Mouse (Mus musculus): Measurements from ENCODE around the gene Lce1j. TPM values are rescaled to one million over a fixed set of nuclear protein-coding genes. Genes with fewer than 3 reads are reported as not detected.
"Not testable (repeated sequence)": the region's sequence is repeated elsewhere in the genome, so short reads cannot be mapped to it uniquely, and the experiment has no call there.

Lce1j gene
- polyA plus RNA-seq (2012; rRNA removed) = not detected in 2 replicates

- DNase-seq (ENCODE audit: low read depth) = no peak
- TF ChIP-seq POLR2A (IDR thresholded peaks at IDR 0.05; ENCODE audit: borderline replicate concordance, extremely low read depth, insufficient read depth, insufficient read length, poor library complexity, severe bottlenecking) = no peak
- TF ChIP-seq CTCF (IDR thresholded peaks at IDR 0.05; ENCODE audit: borderline replicate concordance, extremely low read depth, insufficient read depth, insufficient read length) = no peak
These were observed at the start of gene Lce1j for GRCm38 (mm10) chr3:92790414-92790813. Gene Lce1j (minus strand): TSS chr3:92790514.

- DNase-seq (ENCODE audit: low read depth) = no peak
- TF ChIP-seq CTCF (IDR thresholded peaks at IDR 0.05; ENCODE audit: borderline replicate concordance, extremely low read depth, insufficient read depth, insufficient read length) (no peak), POLR2A (IDR thresholded peaks at IDR 0.05; ENCODE audit: borderline replicate concordance, extremely low read depth, insufficient read depth, insufficient read length, poor library complexity, severe bottlenecking) (no peak)
These were observed 36.8 kb upstream of the Lce1j start, which contains the start of gene Kprp for GRCm38 (mm10) chr3:92827108-92827507. Gene Kprp (minus strand): TSS chr3:92827247.

GRCm38 (mm10) chr3:92825808-92826207 is 35.5 kb upstream of the Lce1j start:
- DNase-seq (ENCODE audit: low read depth) = no peak
- no peak for TF ChIP-seq CTCF (IDR thresholded peaks at IDR 0.05; ENCODE audit: borderline replicate concordance, extremely low read depth, insufficient read depth, insufficient read length)
- TF ChIP-seq POLR2A (IDR thresholded peaks at IDR 0.05; ENCODE audit: borderline replicate concordance, extremely low read depth, insufficient read depth, insufficient read length, poor library complexity, severe bottlenecking) = no peak

- DNase-seq (ENCODE audit: low read depth) = not testable (repeated sequence)
These were observed 25.7 kb upstream of the Lce1j start for GRCm38 (mm10) chr3:92816036-92816435.

- DNase-seq (ENCODE audit: low read depth) = no peak
- TF ChIP-seq CTCF (IDR thresholded peaks at IDR 0.05; ENCODE audit: borderline replicate concordance, extremely low read depth, insufficient read depth, insufficient read length) (no peak), POLR2A (IDR thresholded peaks at IDR 0.05; ENCODE audit: borderline replicate concordance, extremely low read depth, insufficient read depth, insufficient read length, poor library complexity, severe bottlenecking) (no peak)
These were observed 25.3 kb upstream of the Lce1j start for GRCm38 (mm10) chr3:92815581-92815980.

GRCm38 (mm10) chr3:92807791-92808190 is 17.5 kb upstream of the Lce1j start, which contains the start of gene Lce1k:
Gene Lce1k (minus strand): TSS chr3:92807891.
- no peak for DNase-seq (ENCODE audit: low read depth)
- TF ChIP-seq POLR2A (IDR thresholded peaks at IDR 0.05; ENCODE audit: borderline replicate concordance, extremely low read depth, insufficient read depth, insufficient read length, poor library complexity, severe bottlenecking) (no peak), CTCF (IDR thresholded peaks at IDR 0.05; ENCODE audit: borderline replicate concordance, extremely low read depth, insufficient read depth, insufficient read length) (no peak)

GRCm38 (mm10) chr3:92778799-92779198 is 11.5 kb downstream of the Lce1j start, which contains the start of gene Lce1i:
Gene Lce1i (minus strand): TSS chr3:92778899.
- no peak for DNase-seq (ENCODE audit: low read depth)
- TF ChIP-seq CTCF (IDR thresholded peaks at IDR 0.05; ENCODE audit: borderline replicate concordance, extremely low read depth, insufficient read depth, insufficient read length) (no peak), POLR2A (IDR thresholded peaks at IDR 0.05; ENCODE audit: borderline replicate concordance, extremely low read depth, insufficient read depth, insufficient read length, poor library complexity, severe bottlenecking) (no peak)

- TF ChIP-seq CTCF (IDR thresholded peaks at IDR 0.05; ENCODE audit: borderline replicate concordance, extremely low read depth, insufficient read depth, insufficient read length) (peak; percentile 30; the same call in 1 of the 2 replicates), POLR2A (IDR thresholded peaks at IDR 0.05; ENCODE audit: borderline replicate concordance, extremely low read depth, insufficient read depth, insufficient read length, poor library complexity, severe bottlenecking) (no peak)
- DNase-seq (ENCODE audit: low read depth) = peak; percentile 18
These were observed 18.7 kb downstream of the Lce1j start for GRCm38 (mm10) chr3:92771573-92771972.

GRCm38 (mm10) chr3:92764965-92765364 is 25.3 kb downstream of the Lce1j start, which contains the start of gene Lce1h:
Gene Lce1h (minus strand): TSS chr3:92765065.
- no peak for TF ChIP-seq POLR2A (IDR thresholded peaks at IDR 0.05; ENCODE audit: borderline replicate concordance, extremely low read depth, insufficient read depth, insufficient read length, poor library complexity, severe bottlenecking)
- no peak for TF ChIP-seq CTCF (IDR thresholded peaks at IDR 0.05; ENCODE audit: borderline replicate concordance, extremely low read depth, insufficient read depth, insufficient read length)
- no peak for DNase-seq (ENCODE audit: low read depth)

- no peak for TF ChIP-seq CTCF (IDR thresholded peaks at IDR 0.05; ENCODE audit: borderline replicate concordance, extremely low read depth, insufficient read depth, insufficient read length)
- no peak for TF ChIP-seq POLR2A (IDR thresholded peaks at IDR 0.05; ENCODE audit: borderline replicate concordance, extremely low read depth, insufficient read depth, insufficient read length, poor library complexity, severe bottlenecking)
- DNase-seq (ENCODE audit: low read depth) = peak; percentile 13
These were observed 37.1 kb downstream of the Lce1j start for GRCm38 (mm10) chr3:92753197-92753596.

- DNase-seq (ENCODE audit: low read depth) = no peak
- TF ChIP-seq CTCF (IDR thresholded peaks at IDR 0.05; ENCODE audit: borderline replicate concordance, extremely low read depth, insufficient read depth, insufficient read length) (no peak), POLR2A (IDR thresholded peaks at IDR 0.05; ENCODE audit: borderline replicate concordance, extremely low read depth, insufficient read depth, insufficient read length, poor library complexity, severe bottlenecking) (no peak)
These were observed 38.1 kb downstream of the Lce1j start, which contains the start of gene Lce1g for GRCm38 (mm10) chr3:92752238-92752637. Gene Lce1g (minus strand): TSS chr3:92752338.

- TF ChIP-seq POLR2A (IDR thresholded peaks at IDR 0.05; ENCODE audit: borderline replicate concordance, extremely low read depth, insufficient read depth, insufficient read length, poor library complexity, severe bottlenecking) = no peak
- no peak for TF ChIP-seq CTCF (IDR thresholded peaks at IDR 0.05; ENCODE audit: borderline replicate concordance, extremely low read depth, insufficient read depth, insufficient read length)
- DNase-seq (ENCODE audit: low read depth) = no peak
These were observed 51.3 kb downstream of the Lce1j start, which contains the start of gene Gm38119 for GRCm38 (mm10) chr3:92738996-92739395. Gene Gm38119 (minus strand): TSS chr3:92739096.

Other genes with a start within 250 kb of the Lce1j start
- gene Ivl, start 216.8 kb downstream of the Lce1j start, polyA plus RNA-seq (2012; rRNA removed) = not detected in 2 replicates
- gene Smcp, start 201.5 kb downstream of the Lce1j start, polyA plus RNA-seq (2012; rRNA removed) = not detected in 2 replicates
- gene 2210017I01Rik, start 183.0 kb downstream of the Lce1j start, polyA plus RNA-seq (2012; rRNA removed) = not detected in 2 replicates
- not detected in 2 replicates for gene Lce6a, start 168.9 kb downstream of the Lce1j start, polyA plus RNA-seq (2012; rRNA removed)
- not detected in 2 replicates for gene Lce1a1, start 142.2 kb downstream of the Lce1j start, polyA plus RNA-seq (2012; rRNA removed)
- gene Lce1b, start 133.6 kb downstream of the Lce1j start, polyA plus RNA-seq (2012; rRNA removed) = not detected in 2 replicates
- gene Lce1a2, start 120.2 kb downstream of the Lce1j start, polyA plus RNA-seq (2012; rRNA removed) = not detected in 2 replicates
- gene Lce1c, start 111.3 kb downstream of the Lce1j start, polyA plus RNA-seq (2012; rRNA removed) = not detected in 2 replicates
- not detected in 2 replicates for gene Lce1d, start 103.3 kb downstream of the Lce1j start, polyA plus RNA-seq (2012; rRNA removed)
- gene Lce1e, start 81.4 kb downstream of the Lce1j start, polyA plus RNA-seq (2012; rRNA removed) = not detected in 2 replicates
- not detected in 2 replicates for gene Lce1f, start 70.2 kb downstream of the Lce1j start, polyA plus RNA-seq (2012; rRNA removed)
- gene Gm38119, start 51.4 kb downstream of the Lce1j start, polyA plus RNA-seq (2012; rRNA removed) = not detected in 2 replicates
- gene Lce1g, start 38.2 kb downstream of the Lce1j start, polyA plus RNA-seq (2012; rRNA removed) = not detected in 2 replicates
- gene Lce1h, start 25.4 kb downstream of the Lce1j start, polyA plus RNA-seq (2012; rRNA removed) = not detected in 2 replicates
- not detected in 2 replicates for gene Lce1i, start 11.6 kb downstream of the Lce1j start, polyA plus RNA-seq (2012; rRNA removed)
- gene Lce1k, start 17.4 kb upstream of the Lce1j start, polyA plus RNA-seq (2012; rRNA removed) = not detected in 2 replicates
- not detected in 2 replicates for gene Kprp, start 36.7 kb upstream of the Lce1j start, polyA plus RNA-seq (2012; rRNA removed)
- gene Lce1l, start 60.8 kb upstream of the Lce1j start, polyA plus RNA-seq (2012; rRNA removed) = not detected in 2 replicates
- not detected in 2 replicates for gene 2310050C09Rik, start 79.7 kb upstream of the Lce1j start, polyA plus RNA-seq (2012; rRNA removed)
- gene Lce3a, start 135.7 kb upstream of the Lce1j start, polyA plus RNA-seq (2012; rRNA removed) = not detected in 2 replicates
- gene Lce3b, start 142.5 kb upstream of the Lce1j start, polyA plus RNA-seq (2012; rRNA removed) = not detected in 2 replicates
- gene Lce3c, start 154.0 kb upstream of the Lce1j start, polyA plus RNA-seq (2012; rRNA removed) = not detected in 2 replicates
- gene Lce3d, start 166.9 kb upstream of the Lce1j start, polyA plus RNA-seq (2012; rRNA removed) = not detected in 2 replicates
- gene Lce3e, start 176.5 kb upstream of the Lce1j start, polyA plus RNA-seq (2012; rRNA removed) = not detected in 2 replicates
- not detected in 2 replicates for gene Lce3f, start 201.7 kb upstream of the Lce1j start, polyA plus RNA-seq (2012; rRNA removed)
- 0.59 and 1.0 TPM in 2 replicates for gene Crct1, start 225.2 kb upstream of the Lce1j start, polyA plus RNA-seq (2012; rRNA removed)
- gene Lce1m, start 228.5 kb upstream of the Lce1j start, polyA plus RNA-seq (2012; rRNA removed) = not detected in 2 replicates

Measured in brain, embryonic 14.5 days (tissue).